Mouse (Mus musculus): Measurements from ENCODE around the gene Atrip.

The Atrip gene

GRCm38 (mm10) chr9:109073661-109074573 is at the start of gene Atrip:
Gene Atrip, minus strand, starts transcription at chr9:109074124.
- DNase-seq = peak; percentile 87

GRCm38 (mm10) chr9:109123266-109123665 is 49.3 kb upstream of the Atrip start:
- DNase-seq = no peak

- peak; percentile 22 for DNase-seq
Observed at GRCm38 (mm10) chr9:109122553-109123085, 48.7 kb upstream of the Atrip start.

- no peak for DNase-seq
Observed at GRCm38 (mm10) chr9:109120956-109121355, 47.0 kb upstream of the Atrip start.

GRCm38 (mm10) chr9:109119571-109119970 is 45.6 kb upstream of the Atrip start:
- no peak for DNase-seq

- DNase-seq = no peak
Observed at GRCm38 (mm10) chr9:109118106-109118505, 44.2 kb upstream of the Atrip start.

GRCm38 (mm10) chr9:109116205-109116604 is 42.3 kb upstream of the Atrip start:
- no peak for DNase-seq

GRCm38 (mm10) chr9:109114871-109115270 is 40.9 kb upstream of the Atrip start:
- DNase-seq = no peak

- no peak for DNase-seq
Observed at GRCm38 (mm10) chr9:109114276-109114675, 40.4 kb upstream of the Atrip start.

GRCm38 (mm10) chr9:109113331-109113730 is 39.4 kb upstream of the Atrip start:
- DNase-seq = no peak

- no peak for DNase-seq
Observed at GRCm38 (mm10) chr9:109111591-109111990, 37.7 kb upstream of the Atrip start.

- DNase-seq = no peak
Observed at GRCm38 (mm10) chr9:109111101-109111500, 37.2 kb upstream of the Atrip start.

GRCm38 (mm10) chr9:109110240-109110639 is 36.3 kb upstream of the Atrip start:
- no peak for DNase-seq

GRCm38 (mm10) chr9:109107341-109107740 is 33.4 kb upstream of the Atrip start:
- no peak for DNase-seq

GRCm38 (mm10) chr9:109105648-109106047 is 31.7 kb upstream of the Atrip start:
- DNase-seq = no peak

GRCm38 (mm10) chr9:109105011-109105410 is 31.1 kb upstream of the Atrip start:
- no peak for DNase-seq

GRCm38 (mm10) chr9:109104083-109104482 is 30.2 kb upstream of the Atrip start:
- no peak for DNase-seq

- DNase-seq = no peak
Observed at GRCm38 (mm10) chr9:109103250-109103649, 29.3 kb upstream of the Atrip start.

GRCm38 (mm10) chr9:109102541-109102940 is 28.6 kb upstream of the Atrip start:
- no peak for DNase-seq

GRCm38 (mm10) chr9:109101933-109102445 is 28.1 kb upstream of the Atrip start:
- no peak for DNase-seq

GRCm38 (mm10) chr9:109100307-109100928 is 26.5 kb upstream of the Atrip start:
- no peak for DNase-seq

GRCm38 (mm10) chr9:109098969-109099368 is 25.0 kb upstream of the Atrip start:
- no peak for DNase-seq

- DNase-seq = no peak
Observed at GRCm38 (mm10) chr9:109098366-109098765, 24.4 kb upstream of the Atrip start.

- DNase-seq = peak; percentile 34
Observed at GRCm38 (mm10) chr9:109097831-109098230, 23.9 kb upstream of the Atrip start.

Measured in cerebellum, adult 11 months (tissue).